25 mouse cellular contexts compared by ENCODE assay signal in genomic region chr4:47368717-47369116, GRCm38 (mm10).
"Had no signal": no experiment of that assay in that cellular context is flagged by ENCODE, and none has a peak within 500 bp of the region (broad histone marks: within the 10 kb centered on the region; RNA-seq: fewer than 3 reads in every experiment).

No protein-coding gene starts in this region.

- H3K4me3 ChIP-seq: heart, adult 2 months; heart, embryonic 13.5 days; heart, embryonic 15.5 days; hindbrain, embryonic 13.5 days; hindbrain, embryonic 15.5 days; intestine, embryonic 15.5 days; layer of hippocampus, adult 2 months; left cerebral cortex, adult 2 months; limb, embryonic 13.5 days; limb, embryonic 15.5 days; liver, embryonic 12.5 days had no signal

- H3K27me3 ChIP-seq: heart, embryonic 13.5 days; heart, embryonic 15.5 days; hindbrain, embryonic 13.5 days; hindbrain, embryonic 15.5 days; intestine, embryonic 15.5 days; limb, embryonic 13.5 days; limb, embryonic 15.5 days; liver, embryonic 12.5 days had no signal

- DNase-seq: gastrocnemius, postnatal 14 days; gastrocnemius, postnatal 36 days; heart, adult 11 months; heart, adult 2 months; heart, postnatal 14 days; heart, postnatal 36 days; kidney, adult 18-20 months; kidney, adult 8-10 months; kidney, postnatal 10 days; kidney, postnatal 25 days; kidney, postnatal 4 days had no signal

- H3K36me3 ChIP-seq: heart, embryonic 13.5 days; heart, embryonic 15.5 days; hindbrain, embryonic 13.5 days; hindbrain, embryonic 15.5 days; intestine, embryonic 15.5 days; limb, embryonic 13.5 days; limb, embryonic 15.5 days; liver, embryonic 12.5 days had no signal

- H3K9ac ChIP-seq: heart, embryonic 13.5 days; heart, embryonic 15.5 days; hindbrain, embryonic 13.5 days; hindbrain, embryonic 15.5 days; intestine, embryonic 15.5 days; limb, embryonic 13.5 days; limb, embryonic 15.5 days; liver, embryonic 12.5 days; liver, embryonic 14.5 days had no signal

- H3K4me1 ChIP-seq: hindbrain, embryonic 13.5 days; hindbrain, embryonic 15.5 days; intestine, embryonic 15.5 days; limb, embryonic 13.5 days; limb, embryonic 15.5 days; liver, embryonic 12.5 days had no signal

- ATAC-seq: hindbrain, postnatal 0 days; intestine, embryonic 15.5 days; intestine, postnatal 0 days; liver, embryonic 12.5 days had no signal

- H3K27ac ChIP-seq: heart, adult 2 months; heart, embryonic 13.5 days; heart, embryonic 15.5 days; hindbrain, embryonic 13.5 days; hindbrain, embryonic 15.5 days; hindbrain, postnatal 0 days; intestine, embryonic 15.5 days; layer of hippocampus, adult 2 months; left cerebral cortex, adult 2 months; limb, embryonic 13.5 days; limb, embryonic 15.5 days; liver, embryonic 12.5 days; liver, embryonic 14.5 days had no signal

- H3K4me2 ChIP-seq: heart, embryonic 11.5 days; heart, embryonic 13.5 days; heart, embryonic 15.5 days; hindbrain, embryonic 13.5 days; hindbrain, embryonic 15.5 days; intestine, embryonic 15.5 days; limb, embryonic 13.5 days; limb, embryonic 15.5 days; liver, embryonic 12.5 days had no signal

- H3K9me3 ChIP-seq: heart, embryonic 13.5 days; heart, embryonic 15.5 days; hindbrain, embryonic 13.5 days; hindbrain, embryonic 15.5 days; intestine, embryonic 15.5 days; limb, embryonic 13.5 days; limb, embryonic 15.5 days; liver, embryonic 12.5 days had no signal
